Mouse (Mus musculus): ENCODE measurements around the gene Adamts8. TPM values are rescaled to one million over a fixed set of nuclear protein-coding genes. Genes with fewer than 3 reads are reported as not detected.

Gene Adamts8
- polyA plus RNA-seq (2012; rRNA removed) = 1.5 and 1.6 TPM in 2 replicates

GRCm38 (mm10) chr9:30942512-30943313 is at the start of gene Adamts8:
Gene Adamts8, plus strand, starts transcription at chr9:30942562.

GRCm38 (mm10) chr9:30922197-30922894 is 20.0 kb upstream of the Adamts8 start, which contains the start of gene Adamts15:
Gene Adamts15, minus strand, starts transcription at chr9:30922452.

Other genes with a start within 250 kb of the Adamts8 start
- gene Adamts15, start 20.1 kb upstream of the Adamts8 start, polyA plus RNA-seq (2012; rRNA removed) = 6.0 and 7.2 TPM in 2 replicates
- gene Zbtb44, start 88.1 kb downstream of the Adamts8 start, polyA plus RNA-seq (2012; rRNA removed) = 6.8 TPM in 2 replicates
- gene St14, start 189.3 kb downstream of the Adamts8 start, polyA plus RNA-seq (2012; rRNA removed) = 0.76 and 1.9 TPM in 2 replicates